Mouse (Mus musculus) natural killer cell, adult 2 months (primary cell): Measurements from ENCODE around the gene Gm3269.
"Not testable (repeated sequence)": the region's sequence is repeated elsewhere in the genome, so short reads cannot be mapped to it uniquely, and the experiment has no call there.

Experiments used
- DNase-seq, 2 experiments: peaks; one replicate each; pipeline ENCODE4 v3.0.0; 2022; ENCODE audit warnings: low spot score in 2 of 2

The Gm3269 gene

DNA sequence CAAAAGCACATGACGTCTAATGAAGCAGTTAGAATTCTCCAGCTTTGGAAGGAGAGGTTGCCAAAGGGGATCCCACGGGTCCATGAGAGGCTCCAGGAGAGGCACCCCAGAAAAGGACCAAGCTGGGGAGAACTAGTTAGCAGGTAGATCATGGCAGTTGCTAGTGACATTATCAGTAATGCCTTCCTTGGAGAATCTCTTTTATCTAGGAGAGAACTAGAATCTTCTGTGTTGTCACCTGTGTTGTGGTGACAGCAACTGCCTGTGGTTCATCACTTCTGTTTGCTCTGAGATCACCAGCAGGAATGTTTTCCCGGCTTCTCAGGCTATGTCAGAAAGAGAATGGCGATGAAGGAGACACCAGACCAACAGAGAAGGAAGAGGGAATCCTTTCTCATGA, at the start of gene Gm3269:
Gm3269 (plus strand) TSS at position 301 of the 400 bp plus-strand sequence.
- not testable (repeated sequence) for DNase-seq

DNA sequence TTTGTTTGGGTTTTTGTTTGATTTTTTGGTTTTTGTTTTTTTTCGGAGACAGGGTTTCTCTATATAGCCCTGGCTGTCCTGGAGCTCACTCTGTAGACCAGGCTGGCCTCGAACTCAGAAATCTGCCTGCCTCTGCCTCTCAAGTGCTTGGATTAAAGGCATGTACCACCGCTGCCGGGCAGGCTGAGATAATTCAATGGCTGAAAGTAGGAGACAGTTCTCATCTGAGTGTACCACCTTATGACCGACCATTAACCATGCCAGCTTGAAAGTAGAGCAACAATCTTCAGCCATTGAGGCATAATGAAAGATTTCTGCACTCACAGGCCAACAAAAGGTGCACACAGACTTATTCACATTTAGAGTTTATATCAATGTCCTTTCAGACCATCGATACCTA, 31.5 kb upstream of the Gm3269 start:
- not testable (repeated sequence) for DNase-seq

DNA sequence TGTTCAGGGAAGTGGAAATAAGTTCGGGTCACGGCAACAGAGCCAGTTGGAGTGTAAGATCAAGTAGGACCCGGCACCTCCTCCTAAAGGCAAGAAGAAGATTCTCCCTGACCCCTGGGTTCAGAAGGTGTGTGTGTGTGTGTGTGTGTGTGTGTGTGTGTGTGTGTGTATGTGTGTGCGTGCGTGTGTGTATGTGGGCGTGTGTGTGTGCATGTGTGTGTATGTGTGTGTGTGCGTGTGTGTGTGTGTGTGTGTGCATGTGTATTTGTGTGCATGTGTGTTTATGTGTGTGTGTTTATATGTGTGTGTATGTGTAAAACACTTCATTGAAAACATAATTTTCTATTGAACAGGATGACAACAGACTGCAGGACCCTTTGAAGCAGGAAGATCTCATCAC, 16.0 kb upstream of the Gm3269 start:
- not testable (repeated sequence) for DNase-seq

DNA sequence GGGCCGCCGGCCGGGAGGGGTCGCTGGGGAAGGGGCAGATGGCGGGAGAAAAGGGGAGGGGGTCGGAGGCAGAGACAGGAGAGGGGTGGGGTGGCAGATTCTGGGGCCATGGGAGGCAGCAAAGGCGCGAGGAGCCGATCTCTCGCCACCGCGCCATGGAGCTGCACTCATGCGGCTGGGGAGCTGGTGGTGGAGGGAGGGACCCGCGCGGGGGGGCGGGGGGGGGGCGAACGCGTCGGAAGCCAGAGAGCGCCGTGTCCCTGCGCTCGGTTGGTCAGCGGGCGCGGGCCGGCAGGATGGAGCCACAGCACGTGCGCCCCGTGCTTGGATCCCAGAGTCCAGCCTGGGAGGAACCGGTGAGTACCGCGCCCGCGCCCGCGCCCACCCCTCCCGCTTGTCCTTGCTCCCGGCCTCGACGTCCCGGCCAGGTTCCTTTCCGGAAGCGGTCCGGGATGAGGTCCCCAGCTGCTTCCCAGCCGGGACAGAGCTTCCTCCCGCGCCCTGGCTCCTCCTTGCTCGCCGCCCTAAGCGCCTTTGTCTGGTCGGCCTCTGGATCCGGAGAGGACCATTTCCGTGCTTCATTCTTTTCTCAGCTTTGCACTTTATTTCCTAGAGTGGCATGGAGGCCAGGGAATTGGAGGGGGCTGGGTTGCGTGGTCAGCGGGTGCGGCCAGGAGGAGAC, 17.5 kb downstream of the Gm3269 start, which contains the start of gene Gm3264:
Gm3264 (plus strand) TSS at position 278 of the 682 bp plus-strand sequence.
- not testable (repeated sequence) for DNase-seq

DNA sequence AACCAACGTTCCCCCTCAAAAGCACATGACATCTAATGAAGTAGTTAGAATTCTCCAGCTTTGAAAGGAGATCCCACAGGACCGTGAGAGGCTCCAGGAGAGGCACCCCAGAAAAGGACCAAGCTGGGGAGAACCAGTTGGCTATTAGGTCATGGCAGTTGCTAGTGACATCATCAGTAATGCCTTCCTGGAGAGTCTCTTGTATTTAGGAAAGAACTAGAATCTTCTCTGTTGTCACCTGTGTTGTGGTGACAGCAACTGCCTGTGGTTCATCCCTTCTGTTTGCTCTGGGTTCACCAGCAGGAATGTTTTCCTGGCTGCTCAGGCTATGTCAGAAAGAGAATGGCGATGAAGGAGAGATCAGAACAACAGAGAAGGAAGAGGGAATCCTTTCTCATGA, 54.2 kb downstream of the Gm3269 start, which contains the start of gene Gm3278:
Gm3278 (plus strand) TSS at position 301 of the 400 bp plus-strand sequence.
- not testable (repeated sequence) for DNase-seq
